Mouse (Mus musculus) kidney, adult 2 months (tissue): ENCODE data around the gene Zfyve21.

ENCODE experiments used
- CTCF ChIP-seq: fragments of 200-500 bp; conservative IDR thresholded peaks from 2 replicates; pipeline ENCODE4 v1.5.1; 2011; ENCODE audit warnings: low read depth, mild to moderate bottlenecking, control low read depth, low read length, moderate library complexity, mixed read lengths; ENCODE audit not compliant: insufficient read depth, insufficient read length
- POLR2A ChIP-seq: fragments of 200-500 bp; IDR thresholded peaks from one replicate; pipeline ENCODE4 v1.6.1; 2011; ENCODE audit warnings: low read depth, low read length, control low read depth

DNA sequence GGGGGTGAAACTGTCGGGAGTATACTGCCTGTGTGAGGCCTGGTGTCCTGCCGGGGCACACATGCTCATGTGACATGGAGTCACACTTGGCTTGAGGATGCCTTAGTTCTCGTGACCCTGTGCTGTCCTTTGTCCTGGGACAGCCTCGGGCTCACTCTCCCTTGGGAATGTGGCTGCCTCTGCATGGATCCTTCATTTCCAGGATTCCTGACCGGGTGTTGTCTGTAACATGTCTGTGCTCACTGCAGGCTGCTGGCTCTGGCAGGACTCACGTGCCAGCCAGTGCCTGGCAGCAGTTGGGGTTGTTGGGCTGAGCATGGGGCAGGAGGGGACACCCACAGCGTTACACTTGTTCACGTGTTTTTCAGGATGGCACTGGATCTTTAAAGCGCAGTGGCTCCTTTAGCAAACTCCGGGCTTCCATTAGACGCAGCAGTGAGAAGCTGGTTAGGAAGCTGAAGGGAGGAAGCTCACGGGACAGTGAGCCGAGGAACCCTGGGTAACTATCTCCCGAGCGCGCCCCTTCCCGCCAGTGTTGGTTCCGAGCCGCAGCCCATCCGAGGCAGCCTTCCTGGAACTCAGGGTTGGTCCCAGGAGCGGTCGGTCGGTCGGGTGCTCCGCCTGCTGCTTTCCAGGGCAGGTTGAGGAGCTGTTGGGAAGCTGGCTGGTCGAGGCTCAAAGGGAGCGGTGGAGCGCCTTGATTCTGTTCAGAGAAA, 18.6 kb upstream of the Zfyve21 start:
- no peak for TF ChIP-seq POLR2A
- TF ChIP-seq CTCF = no peak
